Mouse (Mus musculus) c-Kit-positive CD71-positive TER-119-positive erythroid progenitor cells, embryonic 14.5 days (primary cell): Measurements from ENCODE around the gene Dmrt1.

ENCODE experiments used
- DNase-seq: peaks from one replicate; pipeline ENCODE4 v3.0.0-alpha.2; 2013; ENCODE audit warnings: low spot score

Gene Dmrt1

GRCm38 (mm10) chr19:25622291-25623251 is 117.2 kb downstream of the Dmrt1 start:
- peak; percentile 29 for DNase-seq

GRCm38 (mm10) chr19:25628490-25628889 is 123.1 kb downstream of the Dmrt1 start:
- peak; percentile 20 for DNase-seq

- DNase-seq = no peak
These were observed 129.7 kb downstream of the Dmrt1 start for GRCm38 (mm10) chr19:25635119-25635518.

- DNase-seq = peak; percentile 19
These were observed 130.3 kb downstream of the Dmrt1 start for GRCm38 (mm10) chr19:25635622-25636244.

- DNase-seq = no peak
These were observed 133.4 kb downstream of the Dmrt1 start for GRCm38 (mm10) chr19:25638766-25639361.

- DNase-seq = no peak
These were observed 136.4 kb downstream of the Dmrt1 start for GRCm38 (mm10) chr19:25641786-25642185.

GRCm38 (mm10) chr19:25647136-25647535 is 141.7 kb downstream of the Dmrt1 start:
- no peak for DNase-seq

- no peak for DNase-seq
These were observed 143.3 kb downstream of the Dmrt1 start for GRCm38 (mm10) chr19:25648701-25649100.

- no peak for DNase-seq
These were observed 145.1 kb downstream of the Dmrt1 start for GRCm38 (mm10) chr19:25650474-25650873.

GRCm38 (mm10) chr19:25652560-25652959 is 147.1 kb downstream of the Dmrt1 start:
- DNase-seq = no peak
